Mouse (Mus musculus): ENCODE data around the gene Gtf2a2. TPM values are rescaled to one million over a fixed set of nuclear protein-coding genes. Genes with fewer than 3 reads are reported as not detected.

Gtf2a2 gene
- polyA plus RNA-seq, 1 experiment: 71.1 TPM

DNA sequence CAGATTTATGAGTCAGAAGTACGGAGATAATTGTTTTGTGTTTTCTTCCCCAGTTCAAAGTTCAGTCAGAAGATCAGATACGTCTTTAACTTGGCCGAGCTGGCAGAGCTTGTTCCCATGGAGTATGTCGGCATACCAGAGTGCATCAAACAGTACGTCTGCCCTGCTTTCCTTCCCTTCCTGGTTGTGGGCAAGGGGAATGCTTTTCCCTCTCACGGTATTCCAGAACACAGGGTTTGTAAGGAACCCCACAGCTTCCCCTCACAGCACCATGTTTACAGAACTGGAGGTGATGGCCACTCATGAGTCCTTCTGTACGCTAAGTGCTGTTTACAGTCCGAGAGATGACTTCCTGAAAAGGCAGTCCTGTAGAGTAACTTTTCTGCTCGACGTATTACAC is 8.8 kb upstream of the Gtf2a2 start:
- H3K27me3 ChIP-seq (ENCODE audit: control insufficient read depth, insufficient read depth, insufficient read length): no peaks in the 10 kb centered on the region
- no peaks in the 10 kb centered on the region for H3K79me2 ChIP-seq (ENCODE audit: control insufficient read depth, insufficient read depth)
- no peak overlapping the region for H3K4me2 ChIP-seq (ENCODE audit: low read depth)
- H3K36me3 ChIP-seq (ENCODE audit: control insufficient read depth, insufficient read depth): peaks cover 93% of the 10 kb centered on the region
- no peak overlapping the region for H3K4me3 ChIP-seq
- no peak for TF ChIP-seq POLR2A (IDR thresholded peaks at IDR 0.05; ENCODE audit: insufficient read length, low read depth)
- no peak for TF ChIP-seq E2F4 (IDR thresholded peaks at IDR 0.05; ENCODE audit: insufficient read depth)
- TF ChIP-seq MYOG (IDR thresholded peaks at IDR 0.05; ENCODE audit: control insufficient read depth in 1 of 3, insufficient read depth in 1 of 3, insufficient read length in 2 of 3, low read depth in 2 of 3): no peak
- TF ChIP-seq MYOD1 (IDR thresholded peaks at IDR 0.05; ENCODE audit: control insufficient read depth in 1 of 3, insufficient read length in 2 of 3, low read depth in 2 of 3): no peak
- TF ChIP-seq MAX (IDR thresholded peaks at IDR 0.05; ENCODE audit: low read depth): no peak
- TF ChIP-seq REST (IDR thresholded peaks at IDR 0.05; ENCODE audit: insufficient read depth, insufficient read length): no peak
- no peak for TF ChIP-seq TCF3 (IDR thresholded peaks at IDR 0.05; ENCODE audit: insufficient read length, low read depth)
- TF ChIP-seq SRF (IDR thresholded peaks at IDR 0.05; ENCODE audit: control insufficient read depth, insufficient read length, low read depth): no peak
- TF ChIP-seq TCF12 (IDR thresholded peaks at IDR 0.05; ENCODE audit: insufficient read depth, poor library complexity, severe bottlenecking): no peak
- no peak for TF ChIP-seq CEBPB (IDR thresholded peaks at IDR 0.05; ENCODE audit: insufficient read depth, poor library complexity, severe bottlenecking)
- TF ChIP-seq POLR2AphosphoS2 (IDR thresholded peaks at IDR 0.05; ENCODE audit: insufficient read length, low read depth): no peak
- TF ChIP-seq USF1 (IDR thresholded peaks at IDR 0.05; ENCODE audit: low read depth): no peak
- H3ac ChIP-seq (ENCODE audit: control insufficient read depth, insufficient read length): no peak overlapping the region

DNA sequence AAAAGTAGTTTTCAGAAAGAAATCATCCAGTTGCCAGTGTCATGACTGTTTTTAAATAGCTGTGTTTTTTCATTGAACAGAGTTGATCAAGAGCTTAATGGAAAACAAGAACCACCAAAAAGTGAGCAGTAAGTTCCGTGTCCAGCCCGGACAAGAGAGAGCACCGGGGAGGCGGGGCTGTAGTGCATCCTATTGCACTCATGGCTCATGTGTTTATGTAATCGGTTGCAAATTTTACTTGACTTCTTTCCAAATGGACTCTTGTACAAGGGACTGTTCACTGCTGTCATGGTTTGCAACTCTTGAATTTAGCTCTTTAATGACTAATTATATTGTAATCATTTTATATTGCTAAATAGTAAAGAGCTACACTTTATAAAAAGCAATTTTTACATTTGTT is 5.4 kb upstream of the Gtf2a2 start:
- TF ChIP-seq CEBPB (IDR thresholded peaks at IDR 0.05; ENCODE audit: insufficient read depth, poor library complexity, severe bottlenecking): no peak
- TF ChIP-seq USF1 (IDR thresholded peaks at IDR 0.05; ENCODE audit: low read depth): no peak
- TF ChIP-seq E2F4 (IDR thresholded peaks at IDR 0.05; ENCODE audit: insufficient read depth): no peak
- TF ChIP-seq MYOD1 (IDR thresholded peaks at IDR 0.05; ENCODE audit: control insufficient read depth in 1 of 3, insufficient read length in 2 of 3, low read depth in 2 of 3): no peak
- no peak for TF ChIP-seq TCF12 (IDR thresholded peaks at IDR 0.05; ENCODE audit: insufficient read depth, poor library complexity, severe bottlenecking)
- TF ChIP-seq POLR2AphosphoS2 (IDR thresholded peaks at IDR 0.05; ENCODE audit: insufficient read length, low read depth): no peak
- no peak for TF ChIP-seq MAX (IDR thresholded peaks at IDR 0.05; ENCODE audit: low read depth)
- TF ChIP-seq REST (IDR thresholded peaks at IDR 0.05; ENCODE audit: insufficient read depth, insufficient read length): no peak
- TF ChIP-seq MYOG (IDR thresholded peaks at IDR 0.05; ENCODE audit: control insufficient read depth in 1 of 3, insufficient read depth in 1 of 3, insufficient read length in 2 of 3, low read depth in 2 of 3): no peak
- TF ChIP-seq SRF (IDR thresholded peaks at IDR 0.05; ENCODE audit: control insufficient read depth, insufficient read length, low read depth): no peak
- TF ChIP-seq POLR2A (IDR thresholded peaks at IDR 0.05; ENCODE audit: insufficient read length, low read depth): no peak
- no peak for TF ChIP-seq TCF3 (IDR thresholded peaks at IDR 0.05; ENCODE audit: insufficient read length, low read depth)
- Histone ChIP-seq H3K27me3 (ENCODE audit: control insufficient read depth, insufficient read depth, insufficient read length) (no peaks in the 10 kb centered on the region), H3K4me3 (no peak overlapping the region), H3K4me2 (ENCODE audit: low read depth) (no peak overlapping the region), H3K79me2 (ENCODE audit: control insufficient read depth, insufficient read depth) (no peaks in the 10 kb centered on the region), H3ac (ENCODE audit: control insufficient read depth, insufficient read length) (no peak overlapping the region), H3K36me3 (ENCODE audit: control insufficient read depth, insufficient read depth) (peaks cover 83% of the 10 kb centered on the region)

DNA sequence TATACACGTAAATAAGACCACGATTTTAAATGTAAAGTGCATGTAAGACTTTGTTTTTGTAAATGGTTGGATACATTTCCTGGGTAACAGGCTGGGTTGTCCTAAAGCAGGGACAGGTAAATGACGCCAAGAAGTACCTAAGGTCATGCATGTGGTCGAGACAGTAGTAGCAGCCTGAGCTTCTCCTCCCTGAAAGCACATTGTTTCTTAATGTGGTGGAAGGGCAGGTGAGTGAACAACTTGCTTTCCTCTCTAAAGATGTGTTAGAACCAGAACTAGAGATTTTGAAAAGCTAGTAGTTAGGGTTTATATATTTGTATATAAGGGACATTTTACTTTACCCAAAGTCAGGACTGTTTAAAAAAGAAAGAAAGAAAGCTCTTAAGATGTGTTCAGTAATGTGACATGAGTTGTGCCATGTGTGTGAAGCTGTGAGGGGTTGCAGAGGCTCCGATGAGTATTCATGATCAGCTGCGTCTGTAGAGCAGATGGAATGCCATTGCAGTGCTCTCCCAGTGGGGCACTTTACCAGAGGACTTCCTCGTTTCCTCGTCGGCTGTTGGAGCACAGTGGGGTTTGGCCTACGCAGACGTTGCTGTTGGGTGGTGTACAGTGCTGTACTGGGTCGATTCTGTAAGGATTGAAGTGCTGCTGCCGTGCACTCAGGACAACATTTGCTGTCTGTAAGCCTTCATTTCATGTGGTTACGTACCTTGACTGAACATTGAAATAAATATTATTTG is 4.7 kb upstream of the Gtf2a2 start:
- Histone ChIP-seq H3K4me3 (no peak overlapping the region), H3ac (ENCODE audit: control insufficient read depth, insufficient read length) (no peak overlapping the region), H3K27me3 (ENCODE audit: control insufficient read depth, insufficient read depth, insufficient read length) (no peaks in the 10 kb centered on the region), H3K79me2 (ENCODE audit: control insufficient read depth, insufficient read depth) (peaks cover under 1% of the 10 kb centered on the region), H3K4me2 (ENCODE audit: low read depth) (no peak overlapping the region), H3K36me3 (ENCODE audit: control insufficient read depth, insufficient read depth) (peaks cover 76% of the 10 kb centered on the region)
- TF ChIP-seq SRF (IDR thresholded peaks at IDR 0.05; ENCODE audit: control insufficient read depth, insufficient read length, low read depth): no peak
- TF ChIP-seq MYOG (IDR thresholded peaks at IDR 0.05; ENCODE audit: control insufficient read depth in 1 of 3, insufficient read depth in 1 of 3, insufficient read length in 2 of 3, low read depth in 2 of 3): no peak
- no peak for TF ChIP-seq TCF3 (IDR thresholded peaks at IDR 0.05; ENCODE audit: insufficient read length, low read depth)
- no peak for TF ChIP-seq USF1 (IDR thresholded peaks at IDR 0.05; ENCODE audit: low read depth)
- TF ChIP-seq MYOD1 (IDR thresholded peaks at IDR 0.05; ENCODE audit: control insufficient read depth in 1 of 3, insufficient read length in 2 of 3, low read depth in 2 of 3): no peak
- no peak for TF ChIP-seq E2F4 (IDR thresholded peaks at IDR 0.05; ENCODE audit: insufficient read depth)
- no peak for TF ChIP-seq TCF12 (IDR thresholded peaks at IDR 0.05; ENCODE audit: insufficient read depth, poor library complexity, severe bottlenecking)
- TF ChIP-seq POLR2AphosphoS2 (IDR thresholded peaks at IDR 0.05; ENCODE audit: insufficient read length, low read depth): no peak
- TF ChIP-seq CEBPB (IDR thresholded peaks at IDR 0.05; ENCODE audit: insufficient read depth, poor library complexity, severe bottlenecking): no peak
- TF ChIP-seq MAX (IDR thresholded peaks at IDR 0.05; ENCODE audit: low read depth): no peak
- TF ChIP-seq POLR2A (IDR thresholded peaks at IDR 0.05; ENCODE audit: insufficient read length, low read depth): no peak
- no peak for TF ChIP-seq REST (IDR thresholded peaks at IDR 0.05; ENCODE audit: insufficient read depth, insufficient read length)

DNA sequence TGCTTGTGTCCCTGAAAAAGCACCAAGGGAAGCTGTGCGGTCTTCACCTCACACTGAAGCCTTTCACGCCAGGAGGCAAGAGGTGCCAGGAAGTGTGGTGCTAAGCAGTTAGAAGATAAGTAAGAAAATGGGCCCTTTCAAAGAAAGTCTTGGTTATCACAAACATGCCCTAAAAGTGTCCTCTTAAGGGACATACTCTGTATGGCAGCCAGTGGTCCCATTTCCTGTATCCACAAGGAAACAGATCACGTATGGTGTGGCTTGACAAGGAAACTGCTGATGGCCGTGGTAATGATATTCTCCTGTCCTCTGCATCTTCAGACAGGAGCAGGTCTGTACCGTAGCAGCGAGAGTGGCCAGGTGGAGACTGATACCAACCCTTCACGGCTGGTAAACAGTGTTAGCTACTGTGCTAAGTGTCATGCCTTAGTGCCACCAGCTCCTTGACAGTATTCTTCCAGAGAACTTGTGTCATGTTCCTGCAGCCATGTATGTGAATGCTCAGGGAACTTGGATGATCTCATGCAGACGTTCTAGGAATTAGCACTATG is 2.5 kb upstream of the Gtf2a2 start:
- H3K36me3 ChIP-seq (ENCODE audit: control insufficient read depth, insufficient read depth): peaks cover 55% of the 10 kb centered on the region

More for the DNA sequence above, 2.5 kb upstream of the Gtf2a2 start:
- TF ChIP-seq TCF3 (IDR thresholded peaks at IDR 0.05; ENCODE audit: insufficient read length, low read depth) (no peak), USF1 (IDR thresholded peaks at IDR 0.05; ENCODE audit: low read depth) (no peak), POLR2A (IDR thresholded peaks at IDR 0.05; ENCODE audit: insufficient read length, low read depth) (no peak), MYOD1 (IDR thresholded peaks at IDR 0.05; ENCODE audit: control insufficient read depth in 1 of 3, insufficient read length in 2 of 3, low read depth in 2 of 3) (no peak), REST (IDR thresholded peaks at IDR 0.05; ENCODE audit: insufficient read depth, insufficient read length) (no peak), E2F4 (IDR thresholded peaks at IDR 0.05; ENCODE audit: insufficient read depth) (no peak), MYOG (IDR thresholded peaks at IDR 0.05; ENCODE audit: control insufficient read depth in 1 of 3, insufficient read depth in 1 of 3, insufficient read length in 2 of 3, low read depth in 2 of 3) (no peak), CEBPB (IDR thresholded peaks at IDR 0.05; ENCODE audit: insufficient read depth, poor library complexity, severe bottlenecking) (no peak), TCF12 (IDR thresholded peaks at IDR 0.05; ENCODE audit: insufficient read depth, poor library complexity, severe bottlenecking) (no peak), SRF (IDR thresholded peaks at IDR 0.05; ENCODE audit: control insufficient read depth, insufficient read length, low read depth) (no peak)
- H3K79me2 ChIP-seq (ENCODE audit: control insufficient read depth, insufficient read depth): peaks cover 22% of the 10 kb centered on the region
- no peak overlapping the region for H3ac ChIP-seq (ENCODE audit: control insufficient read depth, insufficient read length)
- no peaks in the 10 kb centered on the region for H3K27me3 ChIP-seq (ENCODE audit: control insufficient read depth, insufficient read depth, insufficient read length)
- H3K4me2 ChIP-seq (ENCODE audit: low read depth): no peak overlapping the region
- no peak overlapping the region for H3K4me3 ChIP-seq

All from myocyte (in vitro differentiated cells).